Mouse (Mus musculus): Measurements from ENCODE around the gene Olfr97.

DNA sequence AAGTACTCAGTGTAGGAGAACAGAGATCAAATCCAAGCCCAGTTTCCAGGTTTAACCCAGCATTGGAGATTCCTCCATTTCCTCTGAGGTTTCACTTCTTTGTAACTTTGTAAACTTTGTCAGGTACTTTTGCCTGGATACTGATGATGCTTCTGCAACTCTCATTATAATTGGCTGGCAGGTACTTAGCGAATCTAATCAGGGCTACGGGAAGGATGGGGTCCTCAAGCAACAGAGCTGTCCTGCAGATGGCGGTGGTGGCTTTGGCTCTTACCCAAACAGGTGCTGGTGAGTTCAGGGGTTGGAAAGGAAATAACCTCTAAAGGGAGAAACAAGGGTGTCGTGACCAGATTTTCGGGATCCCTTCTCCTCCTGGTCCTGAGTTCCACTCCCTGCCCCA is 9.6 kb upstream of the Olfr97 start:
- TF ChIP-seq POLR2A (IDR thresholded peaks at IDR 0.05; ENCODE audit: control insufficient read depth, extremely low read depth, insufficient read depth, low read length, poor library complexity) (no peak), CTCF (IDR thresholded peaks at IDR 0.05; ENCODE audit: borderline replicate concordance, control insufficient read depth, extremely low read depth, insufficient read depth, low read length, poor library complexity) (no peak)

All from thymus, adult 2 months (tissue).